In genomic region chr16:26047396-26047795, GRCm38 (mm10) we compare ENCODE assay signal across 26 mouse cellular contexts. TPM values are rescaled to one million over a fixed set of nuclear protein-coding genes. Genes with fewer than 3 reads are reported as not detected.
A peak's percentile ranks its signal among the peaks of the same experiment; 100 is the strongest.
DNase-seq lines count a peak whose midpoint lies in the region; ATAC-seq and TF ChIP-seq lines count a peak whose summit lies in the region.
"Had no signal": no experiment of that assay in that cellular context is flagged by ENCODE, and none has a peak within 500 bp of the region (broad histone marks: within the 10 kb centered on the region; RNA-seq: fewer than 3 reads in every experiment).

No protein-coding gene starts in this region.

- 0 out of 2 replicates have a peak overlapping the region, but pooled peaks have one; percentile 5 for H3K4me2 ChIP-seq in heart, embryonic 14.5 days (ENCODE audit: low read length)
- H3K4me2 ChIP-seq in kidney, embryonic 15.5 days = no peak overlapping the region
- H3K4me2 ChIP-seq: hindbrain, embryonic 12.5 days; intestine, embryonic 15.5 days; limb, embryonic 12.5 days; liver, embryonic 15.5 days; lung, embryonic 14.5 days; neural tube, embryonic 15.5 days had no signal

- no peak overlapping the region for H3K9ac ChIP-seq in heart, adult 2 months (ENCODE audit: low read depth, low read length)
- H3K9ac ChIP-seq in heart, embryonic 14.5 days (ENCODE audit: low read length) = no peak overlapping the region
- H3K9ac ChIP-seq in kidney, embryonic 15.5 days = no peak overlapping the region
- H3K9ac ChIP-seq: hindbrain, embryonic 12.5 days; intestine, embryonic 15.5 days; limb, embryonic 12.5 days; liver, embryonic 15.5 days; lung, embryonic 14.5 days; neural tube, embryonic 15.5 days had no signal

- no peaks in the 10 kb centered on the region for H3K27me3 ChIP-seq in heart, adult 2 months (ENCODE audit: control insufficient read depth, insufficient read depth, low read length)
- no peaks in the 10 kb centered on the region for H3K27me3 ChIP-seq in heart, embryonic 14.5 days (ENCODE audit: control insufficient read depth, insufficient read depth, low read length)
- no peaks in the 10 kb centered on the region for H3K27me3 ChIP-seq in kidney, adult 2 months (replicated peaks; ENCODE audit: control insufficient read depth, insufficient read depth, low read length)
- H3K27me3 ChIP-seq in kidney, embryonic 15.5 days = no peaks in the 10 kb centered on the region
- H3K27me3 ChIP-seq: hindbrain, embryonic 12.5 days; intestine, embryonic 15.5 days; limb, embryonic 12.5 days; liver, embryonic 15.5 days; neural tube, embryonic 15.5 days had no signal

- 0 out of 2 replicates have a peak, but pooled peaks have one; percentile 8 for ATAC-seq in heart, embryonic 14.5 days (ENCODE audit: insufficient number of reproducible peaks, insufficient read depth, low FRiP score, low read depth)
- no peak for ATAC-seq in kidney, embryonic 15.5 days (replicated peaks; ENCODE audit: low FRiP score)
- ATAC-seq: forebrain, embryonic 16.5 days; hindbrain, postnatal 0 days had no signal

- intact Hi-C loops in heart, adult 2 months (cut with DNase I) = no loop called here
- intact Hi-C loops in heart, postnatal 36 days (cut with DNase I) = no loop called here
- intact Hi-C loops in heart, postnatal 14 days (cut with DNase I) = no loop called here

- H3K27ac ChIP-seq in heart, adult 2 months = peak overlapping the region; percentile 24; the same call in 1 of the 2 replicates
- peak overlapping the region in 1 of 2 experiments; percentile 85; a peak in 3 of 4 replicates for H3K27ac ChIP-seq in heart, embryonic 14.5 days (replicated peaks in 1 of 2; ENCODE audit: control insufficient read depth in 1 of 2, insufficient read depth in 1 of 2, low read depth in 2 of 2, low read length in 2 of 2)
- 0 out of 2 replicates have a peak overlapping the region, but pooled peaks have one; percentile 35 for H3K27ac ChIP-seq in kidney, adult 2 months (ENCODE audit: insufficient read depth, low read depth, low read length)
- H3K27ac ChIP-seq in kidney, embryonic 15.5 days = no peak overlapping the region
- H3K27ac ChIP-seq: hindbrain, embryonic 12.5 days; hindbrain, postnatal 0 days; intestine, embryonic 15.5 days; liver, embryonic 15.5 days; neural tube, embryonic 15.5 days had no signal

- peaks cover 19% of the 10 kb centered on the region for H3K36me3 ChIP-seq in heart, adult 2 months (ENCODE audit: control insufficient read depth, insufficient read depth, low read length)
- H3K36me3 ChIP-seq in heart, embryonic 14.5 days (ENCODE audit: control insufficient read depth, insufficient read depth, low read length) = no peaks in the 10 kb centered on the region
- H3K36me3 ChIP-seq in kidney, adult 2 months (ENCODE audit: control insufficient read depth, insufficient read depth, low read length) = no peaks in the 10 kb centered on the region; the same call in 1 of the 2 replicates
- H3K36me3 ChIP-seq in kidney, embryonic 15.5 days = no peaks in the 10 kb centered on the region
- H3K36me3 ChIP-seq: G1E; hindbrain, embryonic 12.5 days; intestine, embryonic 15.5 days; limb, embryonic 12.5 days; liver, embryonic 15.5 days; neural tube, embryonic 15.5 days had no signal

- no peak for TF ChIP-seq CTCF in heart, adult 2 months (IDR thresholded peaks at IDR 0.05)
- no peak for TF ChIP-seq CTCF in kidney, adult 2 months (conservative IDR thresholded peaks at IDR 0.05; ENCODE audit: insufficient read depth, insufficient read length, low read depth, low read length)

- H3K4me3 ChIP-seq in heart, adult 2 months = no peak overlapping the region
- no peak overlapping the region for H3K4me3 ChIP-seq in heart, embryonic 14.5 days (ENCODE audit: control insufficient read depth in 1 of 2, insufficient read depth in 1 of 2, low read depth in 1 of 2, low read length in 2 of 2)
- H3K4me3 ChIP-seq in kidney, adult 2 months (ENCODE audit: insufficient read depth, low read depth, low read length) = no peak overlapping the region
- no peak overlapping the region for H3K4me3 ChIP-seq in kidney, embryonic 15.5 days (replicated peaks)
- H3K4me3 ChIP-seq: erythroblast, embryonic 14.5 days; hindbrain, embryonic 12.5 days; intestine, embryonic 15.5 days; limb, embryonic 12.5 days; liver, embryonic 15.5 days; neural tube, embryonic 15.5 days had no signal

- no peaks in the 10 kb centered on the region for H3K79me2 ChIP-seq in heart, adult 2 months (replicated peaks; ENCODE audit: control insufficient read depth, insufficient read depth, low read length)

- no peak for TF ChIP-seq POLR2A in heart, adult 2 months (IDR thresholded peaks at IDR 0.05; ENCODE audit: insufficient read depth, low read depth, low read length)
- no peak for TF ChIP-seq POLR2A in kidney, adult 2 months (IDR thresholded peaks at IDR 0.05; ENCODE audit: low read depth, low read length)

- H3K4me1 ChIP-seq in heart, adult 2 months (ENCODE audit: control insufficient read depth, insufficient read depth, low read length) = peaks cover 18% of the 10 kb centered on the region
- peaks cover 27 to 70% of the 10 kb centered on the region in 2 experiments for H3K4me1 ChIP-seq in heart, embryonic 14.5 days (ENCODE audit: control insufficient read depth in 2 of 2, insufficient read depth in 2 of 2, low read length in 2 of 2)
- H3K4me1 ChIP-seq in kidney, adult 2 months (ENCODE audit: control insufficient read depth, insufficient read depth, low read length) = peaks cover 64% of the 10 kb centered on the region
- H3K4me1 ChIP-seq in kidney, embryonic 15.5 days = peaks cover 19% of the 10 kb centered on the region
- H3K4me1 ChIP-seq: liver, embryonic 15.5 days had no signal

- DNase-seq in heart, adult 2 months = no peak
- DNase-seq in heart, postnatal 36 days = no peak
- no peak for DNase-seq in heart, postnatal 14 days
- DNase-seq in kidney, adult 2 months = peak; percentile 63
- DNase-seq in kidney, postnatal 36 days = peak; percentile 52 to 57
- no peak for DNase-seq in kidney, postnatal 4 days
- DNase-seq: adrenal gland, adult 8-10 months; cerebellum, adult 2 months; cerebellum, postnatal 14 days; gastrocnemius, postnatal 10 days; midbrain, embryonic 14.5 days; retina, postnatal 1 day; right cerebral cortex, postnatal 14 days; thymus, postnatal 14 days had no signal

- H3K9me3 ChIP-seq in heart, embryonic 14.5 days (ENCODE audit: control insufficient read depth, low read length) = no peaks in the 10 kb centered on the region
- H3K9me3 ChIP-seq in kidney, embryonic 15.5 days (replicated peaks) = no peaks in the 10 kb centered on the region
- H3K9me3 ChIP-seq: hindbrain, embryonic 12.5 days; intestine, embryonic 15.5 days; limb, embryonic 12.5 days; liver, embryonic 15.5 days; neural tube, embryonic 15.5 days had no signal

- WGBS in heart, adult 2 months = 37% methylated on average over 1 of the region's 1 CpGs
- 40% methylated on average over 1 of the region's 1 CpGs for WGBS in heart, embryonic 14.5 days
- WGBS in kidney, adult 2 months = 60% methylated on average over 1 of the region's 1 CpGs
- 90% methylated on average over 1 of the region's 1 CpGs for WGBS in kidney, embryonic 15.5 days

- no peak for TF ChIP-seq EP300 in heart, adult 2 months (IDR thresholded peaks at IDR 0.05; ENCODE audit: insufficient read depth, low read depth, low read length)

RNA-seq across cellular contexts. Expression of gene P3h2, which starts 58.2 kb away (rescaled TPM):
- total RNA-seq in heart, adult 2 months (2021) = 1 to 10 TPM; 4.2 to 4.3 TPM
- polyA plus RNA-seq in heart, adult 2 months (2012; rRNA removed) = 1.2 and 1.6 TPM in 2 replicates
- 1 to 10 TPM; 3.3 to 4.3 TPM for total RNA-seq in heart, postnatal 36 days (2021)
- polyA plus RNA-seq in heart, embryonic 14.5 days (2014; fragmentation: Nextera tagmentation; extraction: Ambion mirVana) = 9.5 and 9.8 TPM in 2 replicates
- 1 to 10 TPM; 4.5 to 5.2 TPM for total RNA-seq in heart, postnatal 14 days (2021)
- polyA plus RNA-seq in kidney, adult 2 months (2012; rRNA removed) = 54.0 and 60.1 TPM in 2 replicates
- polyA plus RNA-seq in kidney, embryonic 15.5 days (2015; fragmentation: Nextera tagmentation; extraction: Ambion mirVana) = 7.5 and 8.7 TPM in 2 replicates
- total RNA-seq: G1E had no signal
- polyA plus RNA-seq: erythroblast, embryonic 14.5 days; G1E had no signal

Comparison
In these comparisons a context has a peak if more than half of its experiments do, and no peak if none do; other contexts are left out.
1. DNase-seq: peak in kidney, adult 2 months (single experiment) and kidney, postnatal 36 days (2 of 2); none in heart, adult 2 months (0 of 2), heart, postnatal 36 days (0 of 2), heart, postnatal 14 days (0 of 2) and kidney, postnatal 4 days (0 of 2).